Mouse (Mus musculus) thymus, adult 2 months (tissue): Measurements from ENCODE around the gene Prpsap1.

ENCODE experiments used
- CTCF ChIP-seq: fragments of 200-500 bp; IDR thresholded peaks from 2 replicates; pipeline ENCODE4 v1.5.1; 2012; ENCODE audit warnings: mild to moderate bottlenecking, control low read depth, low read length, moderate library complexity, borderline replicate concordance; ENCODE audit not compliant: control insufficient read depth, poor library complexity, insufficient read depth; ENCODE audit errors: extremely low read depth
- POLR2A ChIP-seq: fragments of 200-500 bp; IDR thresholded peaks from 2 replicates; pipeline ENCODE4 v1.6.1; 2012; ENCODE audit warnings: mild to moderate bottlenecking, low read length, control low read depth, moderate library complexity; ENCODE audit not compliant: control insufficient read depth, poor library complexity, insufficient read depth; ENCODE audit errors: extremely low read depth

- TF ChIP-seq POLR2A (no peak), CTCF (no peak)
Measured at GRCm38 (mm10) chr11:116512987-116513386, 19.0 kb upstream of the Prpsap1 start.
